In genomic region chr8:106500018-106500685, GRCm38 (mm10) we compare ENCODE assay signal across 13 mouse cellular contexts. TPM values are rescaled to one million over a fixed set of nuclear protein-coding genes. Genes with fewer than 3 reads are reported as not detected.
DNase-seq lines count a peak whose midpoint lies in the region; ATAC-seq and TF ChIP-seq lines count a peak whose summit lies in the region.
"Had no signal": no experiment of that assay in that cellular context is flagged by ENCODE, and none has a peak within 500 bp of the region (broad histone marks: within the 10 kb centered on the region; RNA-seq: fewer than 3 reads in every experiment).

6030452D12Rik (plus strand) TSS chr8:106500522.

- no peak for TF ChIP-seq CTCF in kidney, postnatal 0 days (IDR thresholded peaks at IDR 0.05; ENCODE audit: low read depth)
- TF ChIP-seq CTCF in bone marrow macrophage, adult 2 months (IDR thresholded peaks at IDR 0.05; ENCODE audit: low read depth, low read length): no peak
- TF ChIP-seq CTCF in intestine, postnatal 0 days (IDR thresholded peaks at IDR 0.05; ENCODE audit: low read depth): no peak
- no peak for TF ChIP-seq CTCF in thymus, adult 2 months (IDR thresholded peaks at IDR 0.05; ENCODE audit: borderline replicate concordance, control insufficient read depth, extremely low read depth, insufficient read depth, low read length, poor library complexity)

- no peak within 1 kb of the TSS for H3K9ac ChIP-seq in kidney, postnatal 0 days (ENCODE audit: low read depth, low read length)
- H3K9ac ChIP-seq in intestine, postnatal 0 days (ENCODE audit: low read depth, low read length): no peak within 1 kb of the TSS
- H3K9ac ChIP-seq: neural tube, embryonic 15.5 days had no signal

- ATAC-seq in kidney, postnatal 0 days (replicated peaks; ENCODE audit: low FRiP score, low read depth): no peak
- ATAC-seq in intestine, postnatal 0 days: no peak
- ATAC-seq in megakaryocyte progenitor cell, adult 5-6 weeks (replicated peaks; ENCODE audit: poor library complexity): peak; percentile 93
- ATAC-seq: inflammation-experienced regulatory T-cells, adult 6 months had no signal

- 52% methylated on average over 8 of the region's 8 CpGs for WGBS in kidney, postnatal 0 days
- WGBS in intestine, postnatal 0 days: 53% methylated on average over 8 of the region's 8 CpGs
- WGBS in thymus, adult 2 months: 55% methylated on average over 8 of the region's 8 CpGs

- peak; percentile 61 for DNase-seq in kidney, postnatal 0 days (ENCODE audit: low spot score)
- no peak for DNase-seq in kidney, adult 11 months
- no peak for DNase-seq in thymus, adult 2 months
- no peak for DNase-seq in left cerebral cortex, adult 8-10 months (ENCODE audit: low spot score in 2 of 2)
- DNase-seq in T-cell, adult 2 months (ENCODE audit: low spot score): no peak
- DNase-seq: gastrocnemius, postnatal 25 days; thymus, adult 18-20 months had no signal

- no peaks in the 10 kb centered on the region for H3K27me3 ChIP-seq in kidney, postnatal 0 days (ENCODE audit: insufficient read depth, low read length)
- no peaks in the 10 kb centered on the region for H3K27me3 ChIP-seq in intestine, postnatal 0 days (replicated peaks; ENCODE audit: control insufficient read depth, insufficient read depth, low read length)
- H3K27me3 ChIP-seq in thymus, adult 2 months (ENCODE audit: control insufficient read depth, insufficient read depth, low read length): no peaks in the 10 kb centered on the region
- H3K27me3 ChIP-seq: neural tube, embryonic 15.5 days had no signal

- no peaks in the 10 kb centered on the region for H3K36me3 ChIP-seq in kidney, postnatal 0 days (ENCODE audit: insufficient read depth, low read length)
- no peaks in the 10 kb centered on the region for H3K36me3 ChIP-seq in intestine, postnatal 0 days (ENCODE audit: control insufficient read depth, insufficient read depth)
- H3K36me3 ChIP-seq in thymus, adult 2 months (ENCODE audit: control insufficient read depth, insufficient read depth, low read length): no peaks in the 10 kb centered on the region
- H3K36me3 ChIP-seq: neural tube, embryonic 15.5 days had no signal

- TF ChIP-seq POLR2A in bone marrow macrophage, adult 2 months (IDR thresholded peaks at IDR 0.05; ENCODE audit: borderline replicate concordance, low read depth, low read length): no peak
- TF ChIP-seq POLR2A in thymus, adult 2 months (IDR thresholded peaks at IDR 0.05; ENCODE audit: control insufficient read depth, extremely low read depth, insufficient read depth, low read length, poor library complexity): no peak

- H3K4me1 ChIP-seq in kidney, postnatal 0 days (replicated peaks; ENCODE audit: insufficient read depth, low read length): no peaks in the 10 kb centered on the region
- H3K4me1 ChIP-seq in bone marrow macrophage, adult 2 months (ENCODE audit: control insufficient read depth, insufficient read depth, low read length): peaks cover 21% of the 10 kb centered on the region
- no peaks in the 10 kb centered on the region for H3K4me1 ChIP-seq in intestine, postnatal 0 days (replicated peaks; ENCODE audit: control insufficient read depth, insufficient read depth, low read length)
- H3K4me1 ChIP-seq in thymus, adult 2 months (replicated peaks; ENCODE audit: control insufficient read depth, insufficient read depth, low read length): no peaks in the 10 kb centered on the region

- H3K9me3 ChIP-seq in kidney, postnatal 0 days (replicated peaks; ENCODE audit: low read length): no peaks in the 10 kb centered on the region
- H3K9me3 ChIP-seq in intestine, postnatal 0 days (ENCODE audit: control insufficient read depth): no peaks in the 10 kb centered on the region
- H3K9me3 ChIP-seq: neural tube, embryonic 15.5 days had no signal

- H3K27ac ChIP-seq in kidney, postnatal 0 days: peak within 1 kb of the TSS; percentile 37
- peak within 1 kb of the TSS; percentile 7 for H3K27ac ChIP-seq in bone marrow macrophage, adult 2 months (ENCODE audit: insufficient read depth, low read depth, low read length)
- 0 out of 2 replicates have a peak within 1 kb of the TSS, but pooled peaks have one; percentile 11 for H3K27ac ChIP-seq in intestine, postnatal 0 days (ENCODE audit: low read depth, low read length)
- H3K27ac ChIP-seq in thymus, adult 2 months (ENCODE audit: control insufficient read depth, insufficient read depth, low read length): no peak within 1 kb of the TSS
- H3K27ac ChIP-seq: neural tube, embryonic 15.5 days had no signal

- no peak within 1 kb of the TSS for H3K4me2 ChIP-seq in kidney, postnatal 0 days (ENCODE audit: low read length)
- no peak within 1 kb of the TSS for H3K4me2 ChIP-seq in intestine, postnatal 0 days (replicated peaks; ENCODE audit: low read depth)
- H3K4me2 ChIP-seq: neural tube, embryonic 15.5 days had no signal

- no peak within 1 kb of the TSS for H3K4me3 ChIP-seq in kidney, postnatal 0 days (replicated peaks; ENCODE audit: low read depth, low read length)
- H3K4me3 ChIP-seq in bone marrow macrophage, adult 2 months (ENCODE audit: insufficient read depth, low read length): no peak within 1 kb of the TSS
- H3K4me3 ChIP-seq in intestine, postnatal 0 days (ENCODE audit: low read depth, low read length): no peak within 1 kb of the TSS
- no peak within 1 kb of the TSS for H3K4me3 ChIP-seq in thymus, adult 2 months (ENCODE audit: control insufficient read depth, insufficient read depth, low read length)
- H3K4me3 ChIP-seq: neural tube, embryonic 15.5 days had no signal

RNA-seq across cellular contexts. Expression of gene 6030452D12Rik, which starts in this region (rescaled TPM):
- not detected in 2 replicates for polyA plus RNA-seq in kidney, postnatal 0 days (2015; fragmentation: Nextera tagmentation; extraction: Ambion mirVana)
- not detected in 2 replicates for polyA plus RNA-seq in bone marrow macrophage, adult 2 months (2012; ENCODE audit: insufficient read depth, insufficient read length, missing spikeins)
- polyA plus RNA-seq in intestine, postnatal 0 days (2015; fragmentation: Nextera tagmentation; extraction: Ambion mirVana): not detected in 2 replicates
- not detected in 2 replicates for total RNA-seq in megakaryocyte progenitor cell, adult 5-6 weeks (2015)
- total RNA-seq in megakaryocyte progenitor cell, adult 5-6 weeks (2017): not detected in 2 replicates
- not detected in 2 replicates for polyA plus RNA-seq in thymus, adult 2 months (2012; rRNA removed)
- not detected for total RNA-seq in left cerebral cortex, adult 8-10 months (2022)
- total RNA-seq: gastrocnemius, postnatal 25 days; MEL had no signal
- polyA plus RNA-seq: inflammation-experienced regulatory T-cells, adult 6 months; neural tube, embryonic 15.5 days had no signal

Comparison
In these comparisons a context has a peak if more than half of its experiments do, and no peak if none do; other contexts are left out.
1. Peak in DNase-seq and H3K27ac ChIP-seq in kidney, postnatal 0 days; RNA of the gene not detected or under 1 TPM.
2. Peak in ATAC-seq in megakaryocyte progenitor cell, adult 5-6 weeks; RNA of the gene not detected or under 1 TPM.